In the genomic region with DNA sequence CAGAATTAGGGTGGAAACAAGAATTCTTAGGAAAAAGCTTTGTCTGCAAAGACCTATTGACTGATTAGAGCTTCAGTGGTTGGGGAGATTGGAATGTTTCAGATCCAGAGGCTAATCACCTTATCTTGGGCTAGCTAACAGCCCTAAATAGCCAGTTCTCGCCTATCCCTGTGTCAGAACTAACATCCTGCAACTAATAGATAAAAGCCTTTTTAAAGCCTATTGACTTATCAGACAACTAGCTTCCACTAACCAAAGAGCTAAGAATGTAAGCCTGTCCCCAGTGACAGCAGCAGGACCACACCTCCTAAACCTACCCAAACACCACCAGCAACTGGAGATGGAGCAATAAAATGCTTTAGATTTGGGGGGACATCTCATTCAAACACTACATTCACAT, we compare ENCODE assay signal across 22 mouse cellular contexts. TPM values are rescaled to one million over a fixed set of nuclear protein-coding genes. Genes with fewer than 3 reads are reported as not detected.
DNase-seq lines count a peak whose midpoint lies in the region; ATAC-seq and TF ChIP-seq lines count a peak whose summit lies in the region.
"Had no signal": no experiment of that assay in that cellular context is flagged by ENCODE, and none has a peak within 500 bp of the region (broad histone marks: within the 10 kb centered on the region; RNA-seq: fewer than 3 reads in every experiment).

No protein-coding gene starts in this region.

- TF ChIP-seq EP300 in liver, embryonic 14.5 days (IDR thresholded peaks at IDR 0.05; ENCODE audit: low read depth) = peak; percentile 95

- peak; percentile 96 for ATAC-seq in heart, embryonic 11.5 days (replicated peaks; ENCODE audit: insufficient number of reproducible peaks, low FRiP score, low TSS enrichment)
- peak; percentile 76 for ATAC-seq in G1E (ENCODE audit: extremely low read depth, insufficient number of reproducible peaks, low FRiP score, poor library complexity, severe bottlenecking)
- peak; percentile 55 for ATAC-seq in erythroblast, adult 5-6 weeks (replicated peaks; ENCODE audit: low FRiP score, poor library complexity, severe bottlenecking)
- ATAC-seq in liver, embryonic 14.5 days (ENCODE audit: insufficient read depth) = peak; percentile 98
- no peak for ATAC-seq in activated CD4-positive, CD25-positive, alpha-beta regulatory T cell, adult 4 months

- no peaks in the 10 kb centered on the region for H3K4me1 ChIP-seq in heart, embryonic 11.5 days (ENCODE audit: control insufficient read depth, insufficient read depth, low read length)
- H3K4me1 ChIP-seq in G1E (ENCODE audit: insufficient read depth, low read depth, low read length) = peaks cover 25% of the 10 kb centered on the region
- H3K4me1 ChIP-seq in liver, embryonic 14.5 days (replicated peaks; ENCODE audit: control insufficient read depth in 2 of 2, insufficient read depth in 2 of 2, low read length in 1 of 2) = peaks cover 24 to 27% of the 10 kb centered on the region in 2 experiments
- H3K4me1 ChIP-seq: embryonic facial prominence, embryonic 15.5 days; hindbrain, embryonic 15.5 days had no signal

- no peak for TF ChIP-seq CTCF in G1E (IDR thresholded peaks at IDR 0.05; ENCODE audit: low read depth, low read length)
- no peak for TF ChIP-seq CTCF in liver, embryonic 14.5 days (IDR thresholded peaks at IDR 0.05; ENCODE audit: low read depth)

- H3K4me2 ChIP-seq in heart, embryonic 11.5 days = no peak overlapping the region
- peak overlapping the region; percentile 56 for H3K4me2 ChIP-seq in liver, embryonic 14.5 days (ENCODE audit: low read depth)
- H3K4me2 ChIP-seq: embryonic facial prominence, embryonic 15.5 days; hindbrain, embryonic 15.5 days had no signal

- WGBS in heart, embryonic 11.5 days (ENCODE audit: insufficient replicate concordance) = 39% methylated on average over 1 of the region's 1 CpGs
- 10% methylated on average over 1 of the region's 1 CpGs for WGBS in liver, embryonic 14.5 days (ENCODE audit: insufficient replicate concordance)

- H3K27me3 ChIP-seq in heart, embryonic 11.5 days (ENCODE audit: control insufficient read depth, insufficient read depth, low read length) = no peaks in the 10 kb centered on the region
- H3K27me3 ChIP-seq in G1E (ENCODE audit: insufficient read depth, low read length) = no peaks in the 10 kb centered on the region
- H3K27me3 ChIP-seq in liver, embryonic 14.5 days (ENCODE audit: control insufficient read depth, insufficient read depth, low read length) = no peaks in the 10 kb centered on the region
- H3K27me3 ChIP-seq: embryonic facial prominence, embryonic 15.5 days; hindbrain, embryonic 15.5 days had no signal

- no peak overlapping the region for H3K4me3 ChIP-seq in heart, embryonic 11.5 days (ENCODE audit: low read depth, low read length)
- no peak overlapping the region for H3K4me3 ChIP-seq in G1E (ENCODE audit: low read depth, low read length)
- no peak overlapping the region for H3K4me3 ChIP-seq in liver, embryonic 14.5 days (ENCODE audit: insufficient read depth in 1 of 2, low read depth in 2 of 2, low read length in 2 of 2)
- H3K4me3 ChIP-seq: embryonic facial prominence, embryonic 15.5 days; hindbrain, embryonic 15.5 days; layer of hippocampus, adult 2 months had no signal

- DNase-seq in heart, adult 9 months (ENCODE audit: low spot score in 2 of 2) = no peak
- DNase-seq in G1E (ENCODE audit: low spot score) = peak; percentile 13
- peak; percentile 74 to 76 (median 75) for DNase-seq in liver, embryonic 14.5 days (ENCODE audit: low read depth in 3 of 3, low spot score in 3 of 3)
- no peak for DNase-seq in neural tube, embryonic 10.5 days (ENCODE audit: extremely low spot score, low spot score)
- DNase-seq in right cerebral cortex, adult 2 months (ENCODE audit: low spot score in 2 of 2) = no peak
- DNase-seq: adrenal gland, adult 2 months; cerebellum, adult 11 months; cerebellum, postnatal 14 days; gastrocnemius, postnatal 36 days; heart, postnatal 36 days; kidney, adult 18-20 months; kidney, postnatal 14 days; left cerebral cortex, postnatal 4 days; retina, postnatal 1 day; right cerebral cortex, postnatal 4 days; thymus, postnatal 14 days had no signal

- no peaks in the 10 kb centered on the region for H3K36me3 ChIP-seq in heart, embryonic 11.5 days (ENCODE audit: control insufficient read depth, insufficient read depth, low read length)
- no peaks in the 10 kb centered on the region for H3K36me3 ChIP-seq in G1E (replicated peaks)
- H3K36me3 ChIP-seq in liver, embryonic 14.5 days (replicated peaks; ENCODE audit: control insufficient read depth, insufficient read depth, low read depth) = no peaks in the 10 kb centered on the region
- H3K36me3 ChIP-seq: embryonic facial prominence, embryonic 15.5 days; hindbrain, embryonic 15.5 days had no signal

- H3K27ac ChIP-seq in heart, embryonic 11.5 days (ENCODE audit: low read depth, low read length) = peak overlapping the region; percentile 35; the same call in 1 of the 2 replicates
- H3K27ac ChIP-seq in liver, embryonic 14.5 days = peak overlapping the region; percentile 63
- H3K27ac ChIP-seq: embryonic facial prominence, embryonic 15.5 days; hindbrain, embryonic 15.5 days; layer of hippocampus, adult 2 months had no signal

- H3K9me3 ChIP-seq in heart, embryonic 11.5 days (replicated peaks; ENCODE audit: control insufficient read depth, low read length) = no peaks in the 10 kb centered on the region
- H3K9me3 ChIP-seq in G1E (replicated peaks) = no peaks in the 10 kb centered on the region
- no peaks in the 10 kb centered on the region for H3K9me3 ChIP-seq in liver, embryonic 14.5 days (ENCODE audit: control insufficient read depth, low read length)
- H3K9me3 ChIP-seq: embryonic facial prominence, embryonic 15.5 days; hindbrain, embryonic 15.5 days had no signal

- H3K9ac ChIP-seq in heart, embryonic 11.5 days (ENCODE audit: low read depth, low read length) = no peak overlapping the region
- H3K9ac ChIP-seq in liver, embryonic 14.5 days (replicated peaks) = no peak overlapping the region
- H3K9ac ChIP-seq: embryonic facial prominence, embryonic 15.5 days; hindbrain, embryonic 15.5 days had no signal

RNA-seq across cellular contexts. Expression of a gene that starts 34.6 kb away (rescaled TPM):
- 2.0 and 3.5 TPM in 2 replicates for polyA plus RNA-seq in heart, embryonic 11.5 days (2014; fragmentation: Nextera tagmentation; extraction: Ambion mirVana)
- not detected in 2 replicates for total RNA-seq in G1E (2014; fragmentation: Nextera tagmentation)
- total RNA-seq in G1E (2017) = 0.22 TPM in 1 of 2 replicates, not detected in the other
- not detected in 2 replicates for polyA plus RNA-seq in G1E (2012)
- not detected in 2 replicates for total RNA-seq in erythroblast, adult 5-6 weeks (2015; ENCODE audit: low replicate concordance)
- 0.51 TPM in 1 of 2 replicates, not detected in the other for total RNA-seq in erythroblast, adult 5-6 weeks (2017; ENCODE audit: low replicate concordance)
- polyA plus RNA-seq in liver, embryonic 14.5 days (2012; rRNA removed) = 0.10 and 0.13 TPM in 2 replicates
- 0.15 TPM in 2 replicates for polyA plus RNA-seq in liver, embryonic 14.5 days (2014; fragmentation: Nextera tagmentation; extraction: Ambion mirVana)
- not detected for polyA plus RNA-seq in activated CD4-positive, CD25-positive, alpha-beta regulatory T cell, adult 4 months (2017; shearing (Covaris generic))
- total RNA-seq: heart, postnatal 36 days had no signal

Comparison
In these comparisons a context has a peak if more than half of its experiments do, and no peak if none do; other contexts are left out.
1. DNase-seq: peak in G1E (single experiment) and liver, embryonic 14.5 days (3 of 3); none in heart, adult 9 months (0 of 2), neural tube, embryonic 10.5 days (single experiment) and right cerebral cortex, adult 2 months (0 of 2).